Comparison of ENCODE assay signal across 8 mouse cellular contexts in genomic region chr12:70910241-70910720, GRCm38 (mm10). TPM values are rescaled to one million over a fixed set of nuclear protein-coding genes. Genes with fewer than 3 reads are reported as not detected.
A peak's percentile ranks its signal among the peaks of the same experiment; 100 is the strongest.
DNase-seq lines count a peak whose midpoint lies in the region; ATAC-seq lines count a peak whose summit lies in the region.

No protein-coding gene starts in this region.

- H3K27me3 ChIP-seq in hindbrain, embryonic 12.5 days = no peaks in the 10 kb centered on the region

- H3K4me2 ChIP-seq in hindbrain, embryonic 12.5 days (replicated peaks) = no peak overlapping the region

- peak; percentile 93 for DNase-seq in NIH3T3 (ENCODE audit: low read depth)
- DNase-seq in cerebellum, adult 9-11 months = peak; percentile 70
- peak; percentile 55 to 71 for DNase-seq in frontal cortex, postnatal 14 days (ENCODE audit: low spot score in 2 of 2)
- peak; percentile 69 for DNase-seq in layer of hippocampus, adult 9-11 months
- peak; percentile 93 for DNase-seq in lung, postnatal 10 days
- DNase-seq in ovary, postnatal 14 days (ENCODE audit: low spot score) = peak; percentile 82
- DNase-seq in thymus, postnatal 10 days (ENCODE audit: low spot score in 2 of 2) = peak; percentile 51 to 80

- no peaks in the 10 kb centered on the region for H3K4me1 ChIP-seq in hindbrain, embryonic 12.5 days

- 14% methylated on average over 9 of the region's 9 CpGs for WGBS in hindbrain, embryonic 12.5 days

- H3K4me3 ChIP-seq in hindbrain, embryonic 12.5 days = no peak overlapping the region

- no peaks in the 10 kb centered on the region for H3K9me3 ChIP-seq in hindbrain, embryonic 12.5 days (replicated peaks)

- no peaks in the 10 kb centered on the region for H3K36me3 ChIP-seq in hindbrain, embryonic 12.5 days

- H3K27ac ChIP-seq in hindbrain, embryonic 12.5 days = no peak overlapping the region

- peak; percentile 63 for ATAC-seq in hindbrain, embryonic 12.5 days (ENCODE audit: low FRiP score)

- H3K9ac ChIP-seq in hindbrain, embryonic 12.5 days = no peak overlapping the region

RNA-seq across cellular contexts. Expression of gene Actr10, which starts 27.4 kb away (rescaled TPM):
- 228 and 246 TPM in 2 replicates for polyA plus RNA-seq in hindbrain, embryonic 12.5 days (2016; fragmentation: Nextera tagmentation; extraction: Ambion mirVana)
